ENCODE assay signal across 8 mouse cellular contexts in the genomic region with DNA sequence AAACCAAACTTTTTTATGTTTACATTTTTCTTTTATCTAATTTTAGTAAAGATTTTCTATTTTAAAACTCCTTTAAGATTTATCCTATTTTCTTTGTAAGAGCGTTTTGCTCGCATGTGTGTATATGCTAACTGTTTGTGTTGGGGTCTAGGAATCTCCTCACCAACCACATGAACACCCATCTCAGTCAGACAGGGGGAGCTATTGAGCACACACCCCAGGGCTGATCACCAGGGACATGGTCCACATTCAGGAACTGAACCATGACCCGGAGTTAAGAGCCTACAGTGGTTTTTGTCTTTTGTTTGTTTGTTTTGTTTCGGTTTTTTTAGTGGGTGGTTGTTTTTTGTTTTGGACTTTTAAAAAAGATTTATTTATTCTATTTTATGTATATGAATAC. TPM values are rescaled to one million over a fixed set of nuclear protein-coding genes. Genes with fewer than 3 reads are reported as not detected.
A peak's percentile ranks its signal among the peaks of the same experiment; 100 is the strongest.
DNase-seq lines count a peak whose midpoint lies in the region; ATAC-seq and TF ChIP-seq lines count a peak whose summit lies in the region.
"Had no signal": no experiment of that assay in that cellular context is flagged by ENCODE, and none has a peak within 500 bp of the region (broad histone marks: within the 10 kb centered on the region; RNA-seq: fewer than 3 reads in every experiment).

No protein-coding gene starts in this region.

- no peak overlapping the region for H3K4me3 ChIP-seq in liver, adult 2 months (ENCODE audit: insufficient read depth, low read depth, low read length)

- H3K27ac ChIP-seq in liver, adult 2 months (replicated peaks; ENCODE audit: insufficient read depth, low read depth, low read length), result no peak overlapping the region

- TF ChIP-seq CTCF in liver, adult 2 months (IDR thresholded peaks at IDR 0.05; ENCODE audit: low read depth, low read length), result peak; percentile 59; the same call in 1 of the 2 replicates

- peak; percentile 71 for ATAC-seq in CD4-positive, CD25-positive, alpha-beta regulatory T cell, adult 4 months
- ATAC-seq in megakaryocyte-erythroid progenitor cell, adult 5-6 weeks (replicated peaks; ENCODE audit: low FRiP score, low TSS enrichment, poor library complexity, severe bottlenecking), result peak; percentile 72

- 56% methylated on average over 4 of the region's 4 CpGs for WGBS in liver, adult 2 months

- no peaks in the 10 kb centered on the region for H3K27me3 ChIP-seq in liver, adult 2 months (ENCODE audit: control insufficient read depth, insufficient read depth, low read length)

- TF ChIP-seq POLR2A in liver, adult 2 months (IDR thresholded peaks at IDR 0.05; ENCODE audit: extremely low read depth, insufficient read depth, low read length), result no peak

- DNase-seq in liver, adult 2 months (ENCODE audit: extremely low read depth, low read depth, low spot score), result peak; percentile 58
- DNase-seq in liver (no peak), R1 (ENCODE audit: low read depth, low spot score) (peak; percentile 86)
- DNase-seq in urinary bladder, adult 18-20 months (ENCODE audit: low spot score in 2 of 2), result no peak
- DNase-seq in left cerebral cortex, adult 18-20 months (ENCODE audit: low spot score in 2 of 2), result no peak
- DNase-seq: kidney, postnatal 10 days had no signal

- H3K36me3 ChIP-seq in liver, adult 2 months (ENCODE audit: control insufficient read depth, insufficient read depth, low read length), result no peaks in the 10 kb centered on the region

- no peaks in the 10 kb centered on the region for H3K4me1 ChIP-seq in liver, adult 2 months (ENCODE audit: control insufficient read depth, insufficient read depth, low read length)

- no peak overlapping the region for H3K9ac ChIP-seq in liver, adult 2 months (ENCODE audit: low read depth, low read length)

- no peaks in the 10 kb centered on the region for H3K79me2 ChIP-seq in liver, adult 2 months (ENCODE audit: control insufficient read depth, insufficient read depth, low read length)

RNA-seq across cellular contexts. Expression of a gene that starts 22.3 kb away (rescaled TPM):
- 71.0 and 92.3 TPM in 2 replicates for total RNA-seq in liver, adult 2 months (2014; rRNA removed)
- 90.3 and 129 TPM in 2 replicates for polyA plus RNA-seq in liver, adult 2 months (2012; rRNA removed)
- 10 to 100 TPM; 46.4 to 51.6 TPM for polyA plus RNA-seq in CD4-positive, CD25-positive, alpha-beta regulatory T cell, adult 4 months (2017; shearing (Covaris generic))
- 112 and 136 TPM in 2 replicates for total RNA-seq in megakaryocyte-erythroid progenitor cell, adult 5-6 weeks (2014; fragmentation: Nextera tagmentation)
- total RNA-seq in megakaryocyte-erythroid progenitor cell, adult 5-6 weeks (2017), result 68.6 and 77.5 TPM in 2 replicates
- 10 to 100 TPM; 79.3 to 88.2 TPM for total RNA-seq in left cerebral cortex, adult 18-20 months (2021)

Comparison
In these comparisons a context has a peak if more than half of its experiments do, and no peak if none do; other contexts are left out.
1. DNase-seq: peak in liver, adult 2 months (single experiment) and R1 (single experiment); none in liver (single experiment), urinary bladder, adult 18-20 months (0 of 2) and left cerebral cortex, adult 18-20 months (0 of 2).